Mouse (Mus musculus): ENCODE results near the gene Il10ra.

DNA sequence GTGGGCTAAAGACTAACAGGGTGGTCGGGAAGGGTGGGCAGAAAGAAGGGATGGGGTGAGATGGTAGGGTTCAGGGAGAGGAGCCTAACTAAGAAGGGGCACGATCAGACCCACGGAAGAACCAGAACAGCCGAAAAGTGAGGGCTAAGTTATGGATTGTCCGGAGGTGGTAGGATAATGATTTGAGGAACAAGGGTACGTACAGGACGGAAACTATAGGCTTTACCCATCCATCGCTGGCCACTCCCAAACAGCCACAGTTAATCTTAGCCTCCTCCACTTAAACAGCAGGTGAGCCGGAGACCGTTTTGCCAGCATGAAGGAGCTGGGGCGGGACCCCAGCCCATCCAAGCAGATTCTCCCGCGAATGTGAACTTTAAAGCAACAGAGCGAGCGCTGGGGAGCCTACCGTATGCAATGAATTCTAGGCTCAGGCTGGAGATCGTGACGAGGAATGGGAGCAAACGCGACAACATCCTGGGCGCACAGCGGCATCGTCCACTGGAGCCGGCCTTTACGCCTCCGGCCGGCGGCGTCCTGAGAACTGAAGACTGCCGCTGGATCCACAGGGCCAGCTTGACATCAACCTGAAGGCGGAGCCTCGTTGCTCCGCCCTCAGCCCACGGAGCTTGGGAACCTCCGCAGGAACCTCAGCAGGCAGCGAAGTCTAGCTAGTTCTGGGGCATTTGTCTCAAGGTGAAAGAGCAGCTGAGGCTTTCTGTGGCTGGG lies at the start of gene Il10ra:
- TF ChIP-seq CTCF (IDR thresholded peaks at IDR 0.05; ENCODE audit: control insufficient read depth, insufficient read depth, insufficient read length) (no peak), MYOG (IDR thresholded peaks at IDR 0.05; ENCODE audit: control insufficient read depth, extremely low read depth, insufficient read length) (no peak)
